Mouse (Mus musculus) heart, embryonic 12.5 days (tissue): Measurements from ENCODE around the gene Gm5662. TPM values are rescaled to one million over a fixed set of nuclear protein-coding genes. Genes with fewer than 3 reads are reported as not detected.

Experiments
- polyA plus RNA-seq: library from polyadenylated mRNA; unstranded; fragments of >200 nt; fragmentation: Nextera tagmentation; extraction: Ambion mirVana; gene quantifications from 2 replicates; pipeline ENCODE4 v1.2.1, GENCODE M21; 2016

Gene Gm5662
- polyA plus RNA-seq, 1 experiment from 2014 or later = not detected

Other genes with a start within 250 kb of the Gm5662 start
- not detected in 2 replicates for gene Gm2056, start 247.5 kb downstream of the Gm5662 start, polyA plus RNA-seq
- gene Gm16368, start 190.8 kb downstream of the Gm5662 start, polyA plus RNA-seq = not detected in 2 replicates
- not detected in 2 replicates for gene Gm10436, start 92.4 kb downstream of the Gm5662 start, polyA plus RNA-seq
- not detected in 2 replicates for gene Gm8332, start 24.4 kb downstream of the Gm5662 start, polyA plus RNA-seq
- not detected in 2 replicates for gene Gm5039, start 49.5 kb upstream of the Gm5662 start, polyA plus RNA-seq
- gene Adck1, start 86.1 kb upstream of the Gm5662 start, polyA plus RNA-seq = 17.2 and 19.6 TPM in 2 replicates